Comparison of ENCODE assay signal across 10 mouse cellular contexts in genomic region chr2:10785156-10785555, GRCm38 (mm10).
DNase-seq lines count a peak whose midpoint lies in the region; ATAC-seq and TF ChIP-seq lines count a peak whose summit lies in the region.
"Had no signal": no experiment of that assay in that cellular context is flagged by ENCODE, and none has a peak within 500 bp of the region (broad histone marks: within the 10 kb centered on the region; RNA-seq: fewer than 3 reads in every experiment).

No protein-coding gene starts in this region.

- peak; percentile 42 to 75 for DNase-seq in heart, adult 18-20 months
- peak; percentile 70 for DNase-seq in CH12.LX (ENCODE audit: extremely low read depth)
- peak; percentile 30 for DNase-seq in c-Kit-negative CD71-positive TER-119-positive erythroid progenitor cells, embryonic 14.5 days (ENCODE audit: low read depth, low spot score)
- peak; percentile 17 to 45 for DNase-seq in heart, adult 9 months (ENCODE audit: low spot score in 2 of 2)
- DNase-seq in layer of hippocampus, adult 9-11 months: peak; percentile 38
- DNase-seq in retina, embryonic 14.5 days (ENCODE audit: low spot score): peak; percentile 76
- no peak for DNase-seq in spleen, adult 18-20 months

- no peaks in the 10 kb centered on the region for H3K4me1 ChIP-seq in heart, embryonic 11.5 days (ENCODE audit: control insufficient read depth, insufficient read depth, low read length)
- H3K4me1 ChIP-seq in CH12.LX (ENCODE audit: control insufficient read depth in 1 of 2, insufficient read depth in 2 of 2): no peaks in the 10 kb centered on the region

- TF ChIP-seq POLR2A in CH12.LX (IDR thresholded peaks at IDR 0.05; ENCODE audit: low read depth, low read length): no peak

- peak; percentile 82 to 93 for TF ChIP-seq CTCF in CH12.LX (conservative IDR thresholded peaks at IDR 0.05 in 1 of 2, IDR thresholded peaks at IDR 0.05 in 1 of 2; ENCODE audit: low read depth in 2 of 2, low read length in 2 of 2)

- in situ Hi-C loops in CH12.LX (cut with MboI; ENCODE audit: low pct_ligation_motif_present, low pct_unique_long_range_greater_than_20kb, low sequenced_read_pairs): loop anchor here (25.0 kb wide), 1 partner anchor 277 kb away; no protein-coding TSS in a partner anchor

- no peaks in the 10 kb centered on the region for H3K9me3 ChIP-seq in heart, embryonic 11.5 days (replicated peaks; ENCODE audit: control insufficient read depth, low read length)
- H3K9me3 ChIP-seq in CH12.LX (replicated peaks; ENCODE audit: low read length): no peaks in the 10 kb centered on the region

- no peak overlapping the region for H3K4me3 ChIP-seq in heart, embryonic 11.5 days (ENCODE audit: low read depth, low read length)
- H3K4me3 ChIP-seq in CH12.LX (replicated peaks in 1 of 3; ENCODE audit: low read depth in 2 of 3, low read length in 2 of 3, poor library complexity in 1 of 3): no peak overlapping the region
- H3K4me3 ChIP-seq: erythroblast, embryonic 14.5 days had no signal

- peak; percentile 63 for TF ChIP-seq RAD21 in CH12.LX (IDR thresholded peaks at IDR 0.05; ENCODE audit: low read depth, low read length)

- 0 out of 2 replicates have a peak, but pooled peaks cover 2% of the 10 kb centered on the region for H3K27me3 ChIP-seq in heart, embryonic 11.5 days (ENCODE audit: control insufficient read depth, insufficient read depth, low read length)
- no peaks in the 10 kb centered on the region for H3K27me3 ChIP-seq in CH12.LX (replicated peaks)

- no peaks in the 10 kb centered on the region for H3K79me2 ChIP-seq in CH12.LX (replicated peaks; ENCODE audit: control insufficient read depth, extremely low read depth, insufficient read depth, poor library complexity, severe bottlenecking)

- ATAC-seq in heart, embryonic 11.5 days (replicated peaks; ENCODE audit: insufficient number of reproducible peaks, low FRiP score, low TSS enrichment): no peak

- dilution Hi-C loops in CH12.LX (cut with MboI; ENCODE audit: extremely low pct_ligation_motif_present, extremely low pct_unique_long_range_greater_than_20kb, low sequenced_read_pairs): no loop called here

- H3K27ac ChIP-seq in heart, embryonic 11.5 days (ENCODE audit: low read depth, low read length): no peak overlapping the region
- no peak overlapping the region for H3K27ac ChIP-seq in CH12.LX (ENCODE audit: insufficient read depth, low read depth)
- H3K27ac ChIP-seq: macrophage had no signal

- no peak overlapping the region for H3K4me2 ChIP-seq in heart, embryonic 11.5 days
- H3K4me2 ChIP-seq in CH12.LX (ENCODE audit: insufficient read depth, low read depth, poor library complexity, severe bottlenecking): no peak overlapping the region

- H3K9ac ChIP-seq in heart, embryonic 11.5 days (ENCODE audit: low read depth, low read length): no peak overlapping the region
- no peak overlapping the region for H3K9ac ChIP-seq in CH12.LX (ENCODE audit: insufficient read depth, low read depth)

- TF ChIP-seq EP300 in CH12.LX (IDR thresholded peaks at IDR 0.05; ENCODE audit: low read length): no peak

- H3K36me3 ChIP-seq in heart, embryonic 11.5 days (ENCODE audit: control insufficient read depth, insufficient read depth, low read length): no peaks in the 10 kb centered on the region
- no peaks in the 10 kb centered on the region for H3K36me3 ChIP-seq in CH12.LX (replicated peaks in 1 of 2; ENCODE audit: control insufficient read depth in 1 of 2, insufficient read depth in 1 of 2, low read length in 1 of 2)

- WGBS in heart, embryonic 11.5 days (ENCODE audit: insufficient replicate concordance): 23% methylated on average over 2 of the region's 2 CpGs

TF ChIP-seq in CH12.LX, 34 proteins besides CTCF, POLR2A, EP300 and RAD21:
- TF ChIP-seq SMC3 (IDR thresholded peaks at IDR 0.05; ENCODE audit: low read depth, low read length) (peak; percentile 73), IRF4 (IDR thresholded peaks at IDR 0.05; ENCODE audit: low read depth, low read length) (no peak)

Comparison
In these comparisons a context has a peak if more than half of its experiments do, and no peak if none do; other contexts are left out.
1. DNase-seq: peak in heart, adult 18-20 months (2 of 2), CH12.LX (single experiment), c-Kit-negative CD71-positive TER-119-positive erythroid progenitor cells, embryonic 14.5 days (single experiment), heart, adult 9 months (2 of 2), layer of hippocampus, adult 9-11 months (single experiment) and retina, embryonic 14.5 days (single experiment); none in spleen, adult 18-20 months (0 of 2).